Mouse (Mus musculus) neural tube, embryonic 13.5 days (tissue): ENCODE measurements around the gene Prkcb. TPM values are rescaled to one million over a fixed set of nuclear protein-coding genes. Genes with fewer than 3 reads are reported as not detected.
A peak's percentile ranks its signal among the peaks of the same experiment; 100 is the strongest.
"Not testable (repeated sequence)": the region's sequence is repeated elsewhere in the genome, so short reads cannot be mapped to it uniquely, and the experiment has no call there.

Experiments used
- ATAC-seq: fragments of 200-750 bp; cut with Nextera tagmentation; 2 replicates; pipeline ENCODE4 v1.8.0; 2017; ENCODE audit warnings: low read depth, mild to moderate bottlenecking, moderate TSS enrichment, moderate library complexity
- H3K27ac ChIP-seq: fragments of 300-500 bp; sonication (generic); replicated peaks from 2 replicates; pipeline ENCODE4 v1.5.1; 2015; ENCODE audit warnings: moderate library complexity, mild to moderate bottlenecking, inconsistent platforms
- H3K27me3 ChIP-seq: fragments of 300-500 bp; sonication (generic); 2 replicates; pipeline ENCODE4 v1.6.1; 2015; ENCODE audit warnings: mild to moderate bottlenecking, inconsistent platforms
- H3K36me3 ChIP-seq: fragments of 300-500 bp; sonication (generic); 2 replicates; pipeline ENCODE4 v1.6.1; 2015; ENCODE audit warnings: mild to moderate bottlenecking, inconsistent platforms
- H3K4me1 ChIP-seq: fragments of 300-500 bp; sonication (generic); replicated peaks from 2 replicates; pipeline ENCODE4 v1.6.1; 2015; ENCODE audit warnings: inconsistent platforms
- H3K4me2 ChIP-seq: fragments of 300-500 bp; sonication (generic); 2 replicates; pipeline ENCODE4 v1.6.1; 2015; ENCODE audit warnings: inconsistent platforms, mild to moderate bottlenecking, moderate library complexity
- H3K4me3 ChIP-seq: fragments of 300-500 bp; sonication (generic); 2 replicates; pipeline ENCODE4 v1.5.1; 2015; ENCODE audit warnings: mild to moderate bottlenecking, inconsistent platforms
- H3K9ac ChIP-seq: fragments of 300-500 bp; sonication (generic); 2 replicates; pipeline ENCODE4 v1.6.1; 2015; ENCODE audit warnings: moderate library complexity, mild to moderate bottlenecking, inconsistent platforms
- H3K9me3 ChIP-seq: fragments of 300-500 bp; sonication (generic); 2 replicates; pipeline ENCODE4 v1.6.1; 2016; ENCODE audit warnings: inconsistent platforms
- WGBS: fragments of 180-500 bp; shearing (Covaris S2); methylation state at CpG from one replicate; pipeline ENCODE4 v1.1.7; 2015; 5-methylcytosine and 5-hydroxymethylcytosine counted together
- polyA plus RNA-seq: library from polyadenylated mRNA; unstranded; fragments of >200 nt; fragmentation: Nextera tagmentation; extraction: Ambion mirVana; gene quantifications from 2 replicates; pipeline ENCODE4 v1.2.1, GENCODE M21; 2015

Prkcb gene
- 52.9 and 60.9 TPM in 2 replicates for polyA plus RNA-seq

DNA sequence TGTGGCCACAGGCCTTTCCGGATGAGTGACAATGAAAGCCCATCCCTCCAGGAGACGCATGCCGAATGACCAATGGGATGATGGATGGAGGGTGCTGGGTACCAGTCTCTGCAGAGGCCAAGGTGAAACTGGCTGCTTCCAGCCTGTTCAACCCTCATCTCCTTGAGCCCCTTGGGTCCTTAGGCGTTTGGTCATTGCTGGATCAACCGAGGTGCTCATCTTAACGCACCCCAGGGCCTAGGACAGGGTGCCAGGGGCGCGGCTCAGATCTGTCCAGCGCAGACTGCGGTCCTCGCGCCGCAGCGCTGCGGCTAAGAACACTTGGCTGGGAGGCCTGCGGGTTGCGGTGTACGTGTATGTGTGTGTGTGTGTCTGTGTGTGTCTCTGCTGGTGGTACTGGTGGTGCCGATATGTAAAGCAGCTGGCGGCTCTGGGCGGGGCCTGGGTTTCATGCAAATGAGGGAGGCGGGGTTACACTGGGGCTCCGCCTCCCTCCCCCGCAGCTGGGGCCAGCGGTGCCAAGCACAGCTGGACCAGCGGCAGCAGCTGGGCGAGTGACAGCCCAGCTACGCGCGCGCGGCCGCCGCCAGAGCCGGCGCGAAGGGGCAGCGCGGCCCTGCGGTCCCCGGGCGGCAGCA, at the start of gene Prkcb:
Gene Prkcb, plus strand, starts transcription at position 147 of the 638 bp plus-strand sequence.
- H3K4me3 ChIP-seq, result peak within 1 kb of the TSS; percentile 67
- peak; percentile 91 for ATAC-seq
- H3K4me1 ChIP-seq, result peaks cover 25% of the 10 kb centered on the region
- peaks cover 56% of the 10 kb centered on the region for H3K27me3 ChIP-seq
- 3% methylated on average over 38 of the region's 42 CpGs for WGBS
- no peaks in the 10 kb centered on the region for H3K36me3 ChIP-seq
- peak within 1 kb of the TSS; percentile 85 for H3K4me2 ChIP-seq
- H3K27ac ChIP-seq, result peak within 1 kb of the TSS; percentile 42
- peak within 1 kb of the TSS; percentile 69 for H3K9ac ChIP-seq
- H3K9me3 ChIP-seq, result no peaks in the 10 kb centered on the region

GRCm38 (mm10) chr7:122238939-122239338, 49.6 kb upstream of the Prkcb start:
- H3K4me2 ChIP-seq, result no peak overlapping the region
- H3K4me3 ChIP-seq, result no peak overlapping the region
- no peak overlapping the region for H3K9ac ChIP-seq
- no peaks in the 10 kb centered on the region for H3K4me1 ChIP-seq
- WGBS, result 94% methylated on average over 2 of the region's 2 CpGs
- no peak for ATAC-seq
- H3K36me3 ChIP-seq, result no peaks in the 10 kb centered on the region
- no peaks in the 10 kb centered on the region for H3K27me3 ChIP-seq
- H3K27ac ChIP-seq, result no peak overlapping the region
- H3K9me3 ChIP-seq, result no peaks in the 10 kb centered on the region

DNA sequence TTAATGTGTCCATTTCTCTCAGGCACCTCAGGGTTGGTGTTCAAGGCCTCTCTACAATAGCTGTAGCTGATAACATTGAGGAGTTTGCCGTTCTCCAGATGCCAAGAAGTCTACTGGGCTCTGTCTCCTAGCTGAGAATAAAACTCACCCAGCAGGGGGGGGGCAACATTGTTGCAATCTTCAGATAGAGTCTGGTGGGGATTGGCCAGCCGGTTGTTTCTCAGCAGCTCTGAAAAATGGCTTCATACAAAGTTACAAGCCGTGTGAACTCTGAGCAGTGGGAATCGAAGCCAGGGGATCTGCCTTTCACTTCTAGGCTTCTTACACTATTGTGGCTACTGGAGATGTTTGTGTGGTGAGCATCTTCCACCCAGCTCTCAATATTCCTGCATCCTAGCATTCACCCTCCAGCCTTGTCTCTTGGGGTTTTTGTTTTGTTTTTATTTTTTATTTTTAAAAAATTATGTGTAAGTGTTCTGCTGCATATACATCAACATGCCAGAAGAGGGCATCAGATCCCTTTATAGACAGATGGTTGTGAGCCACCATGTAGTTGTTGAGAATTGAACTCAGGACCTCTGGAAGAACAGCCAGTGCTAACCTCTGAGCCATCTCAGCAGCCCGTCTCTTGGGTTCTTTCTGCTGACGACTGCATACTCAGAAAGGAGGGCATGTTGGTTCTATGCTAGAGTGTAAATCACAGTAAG, 48.0 kb upstream of the Prkcb start:
- 79% methylated on average over 6 of the region's 6 CpGs for WGBS
- Histone ChIP-seq H3K4me1 (no peaks in the 10 kb centered on the region), H3K9me3 (no peaks in the 10 kb centered on the region), H3K27me3 (no peaks in the 10 kb centered on the region), H3K27ac (no peak overlapping the region), H3K4me3 (no peak overlapping the region), H3K9ac (no peak overlapping the region), H3K36me3 (no peaks in the 10 kb centered on the region), H3K4me2 (no peak overlapping the region)
- no peak for ATAC-seq

- Histone ChIP-seq H3K4me3 (no peak overlapping the region), H3K36me3 (no peaks in the 10 kb centered on the region), H3K9me3 (no peaks in the 10 kb centered on the region), H3K4me2 (no peak overlapping the region), H3K27me3 (no peaks in the 10 kb centered on the region), H3K4me1 (no peaks in the 10 kb centered on the region), H3K27ac (no peak overlapping the region), H3K9ac (no peak overlapping the region)
- peak; percentile 40; the same call in 1 of the 2 replicates for ATAC-seq
- WGBS, result 61% methylated on average over 1 of the region's 1 CpGs
These were observed 46.3 kb upstream of the Prkcb start for GRCm38 (mm10) chr7:122242260-122242659.

- not testable (repeated sequence) for H3K9ac ChIP-seq
These were observed 45.8 kb upstream of the Prkcb start for GRCm38 (mm10) chr7:122242744-122243143.

GRCm38 (mm10) chr7:122244166-122244565, 44.4 kb upstream of the Prkcb start:
- ATAC-seq, result peak; percentile 82; the same call in 1 of the 2 replicates
- no peak overlapping the region for H3K4me2 ChIP-seq
- H3K4me3 ChIP-seq, result no peak overlapping the region
- no peaks in the 10 kb centered on the region for H3K36me3 ChIP-seq
- 0 out of 2 replicates have a peak overlapping the region, but pooled peaks have one; percentile 13 for H3K27ac ChIP-seq
- H3K4me1 ChIP-seq, result no peaks in the 10 kb centered on the region
- 39% methylated on average over 7 of the region's 7 CpGs for WGBS
- no peaks in the 10 kb centered on the region for H3K9me3 ChIP-seq
- H3K27me3 ChIP-seq, result no peaks in the 10 kb centered on the region
- H3K9ac ChIP-seq, result no peak overlapping the region

More at GRCm38 (mm10) chr7:122242744-122243143, 45.8 kb upstream of the Prkcb start:
- H3K27ac ChIP-seq, H3K9me3 ChIP-seq, H3K4me3 ChIP-seq, H3K4me2 ChIP-seq, H3K27me3 ChIP-seq, ATAC-seq, H3K36me3 ChIP-seq, H3K4me1 ChIP-seq: not testable (repeated sequence)

DNA sequence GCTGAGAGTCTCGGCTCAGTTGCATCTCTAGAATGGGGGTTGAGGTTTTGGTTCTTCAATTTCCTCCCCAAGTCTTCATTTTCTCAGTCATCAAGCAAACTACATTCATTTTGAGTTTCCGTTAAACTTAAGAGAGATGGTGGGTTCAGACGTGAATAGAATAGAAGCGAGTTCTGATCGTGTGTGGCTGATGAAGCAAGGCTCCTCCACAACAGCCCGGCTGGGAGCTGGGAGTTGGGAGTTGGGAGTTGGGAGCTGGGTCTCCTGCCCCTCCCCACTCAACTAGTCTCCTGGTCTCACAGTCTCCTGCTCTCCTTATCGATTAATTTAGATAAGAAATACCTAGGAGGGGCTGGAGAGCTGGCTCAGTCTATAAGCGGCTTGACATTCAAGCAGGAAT, 44.0 kb upstream of the Prkcb start:
- no peak overlapping the region for H3K4me3 ChIP-seq
- H3K27me3 ChIP-seq, result no peaks in the 10 kb centered on the region
- H3K27ac ChIP-seq, result 0 out of 2 replicates have a peak overlapping the region, but pooled peaks have one; percentile 13
- no peaks in the 10 kb centered on the region for H3K4me1 ChIP-seq
- H3K9me3 ChIP-seq, result no peaks in the 10 kb centered on the region
- H3K9ac ChIP-seq, result no peak overlapping the region
- no peak for ATAC-seq
- H3K4me2 ChIP-seq, result no peak overlapping the region
- H3K36me3 ChIP-seq, result no peaks in the 10 kb centered on the region
- WGBS, result 71% methylated on average over 8 of the region's 8 CpGs

GRCm38 (mm10) chr7:122245976-122246375, 42.6 kb upstream of the Prkcb start:
- Histone ChIP-seq H3K9me3 (no peaks in the 10 kb centered on the region), H3K4me1 (no peaks in the 10 kb centered on the region), H3K27ac (no peak overlapping the region), H3K9ac (no peak overlapping the region), H3K36me3 (no peaks in the 10 kb centered on the region), H3K27me3 (no peaks in the 10 kb centered on the region), H3K4me2 (no peak overlapping the region), H3K4me3 (no peak overlapping the region)
- ATAC-seq, result no peak
- 58% methylated on average over 5 of the region's 5 CpGs for WGBS

- no peak for ATAC-seq
These were observed 41.2 kb upstream of the Prkcb start for GRCm38 (mm10) chr7:122247254-122247864.

DNA sequence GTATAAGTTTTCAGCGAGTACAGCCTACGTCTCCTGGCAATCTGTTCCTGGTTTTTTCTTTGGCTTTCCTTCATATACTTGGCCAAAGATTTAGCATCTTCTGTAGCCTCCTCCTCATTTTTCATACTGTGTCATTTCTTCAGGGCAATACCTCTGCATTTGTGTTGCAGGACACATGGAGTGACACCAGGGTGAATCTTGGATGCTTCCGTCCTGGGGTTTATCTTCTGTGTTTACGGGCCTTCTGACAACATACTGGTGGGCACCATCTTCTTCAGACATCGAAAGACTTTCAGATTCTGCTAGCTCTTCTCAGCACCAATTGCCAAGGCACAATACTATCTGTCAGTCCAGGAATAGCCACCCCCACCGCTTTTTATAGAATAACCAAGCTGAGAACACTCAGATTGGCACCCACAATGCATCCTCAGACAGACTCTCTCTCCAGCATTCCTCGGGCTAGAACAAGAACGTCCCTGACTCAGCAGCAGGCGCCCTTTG, 39.2 kb upstream of the Prkcb start:
- no peak overlapping the region for H3K4me2 ChIP-seq
- no peaks in the 10 kb centered on the region for H3K27me3 ChIP-seq
- H3K9me3 ChIP-seq, result no peaks in the 10 kb centered on the region
- no peak overlapping the region for H3K9ac ChIP-seq
- 87% methylated on average over 9 of the region's 9 CpGs for whole genome bisulfite sequencing
- no peaks in the 10 kb centered on the region for H3K4me1 ChIP-seq
- no peak for ATAC-seq
- no peak overlapping the region for H3K4me3 ChIP-seq
- no peak overlapping the region for H3K27ac ChIP-seq
- no peaks in the 10 kb centered on the region for H3K36me3 ChIP-seq

More at GRCm38 (mm10) chr7:122247254-122247864, 41.2 kb upstream of the Prkcb start:
- WGBS, result 74% methylated on average over 10 of the region's 10 CpGs
- Histone ChIP-seq H3K4me1 (no peaks in the 10 kb centered on the region), H3K4me2 (no peak overlapping the region), H3K27ac (no peak overlapping the region), H3K9ac (no peak overlapping the region), H3K4me3 (no peak overlapping the region), H3K36me3 (no peaks in the 10 kb centered on the region), H3K27me3 (no peaks in the 10 kb centered on the region), H3K9me3 (no peaks in the 10 kb centered on the region)

DNA sequence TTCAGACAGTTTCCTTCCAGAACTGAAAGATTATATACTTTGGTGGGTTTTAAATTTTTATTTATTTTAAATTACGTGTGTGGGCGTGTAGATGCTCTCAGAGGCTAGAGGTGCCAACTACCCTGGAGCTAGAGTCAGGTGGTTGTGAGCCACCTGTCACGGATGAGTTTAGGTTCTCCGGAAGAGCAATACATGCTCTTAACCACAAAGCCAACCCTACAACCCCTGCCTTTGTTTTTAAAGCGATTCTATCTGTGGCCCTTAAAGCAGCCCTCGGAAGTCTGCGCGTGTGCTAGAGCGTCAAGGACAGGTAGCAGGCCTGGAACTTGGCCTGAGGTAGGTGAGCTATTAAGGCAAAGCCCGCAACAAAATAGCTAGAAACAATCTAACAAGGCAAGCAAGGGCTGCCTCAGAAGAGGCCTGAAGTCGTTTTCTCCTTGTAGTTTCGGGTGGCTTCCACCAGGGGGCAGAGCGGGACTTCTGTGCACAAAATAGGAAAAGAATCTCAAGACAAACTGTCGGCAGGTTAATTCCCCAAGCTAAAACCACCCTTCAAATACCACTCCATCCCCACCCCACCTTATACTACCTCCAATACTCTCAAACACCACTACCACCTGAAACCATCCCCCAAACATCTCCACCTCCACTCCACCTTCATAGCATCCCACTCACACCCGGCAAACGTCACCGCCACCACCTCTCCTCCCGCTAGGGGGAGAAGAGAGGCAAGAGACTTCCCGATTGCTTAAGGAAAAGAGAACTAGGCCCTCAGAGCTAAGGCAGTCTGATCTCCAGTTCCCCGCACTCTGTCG, 37.1 kb upstream of the Prkcb start:
- peak; percentile 85 for ATAC-seq
- Histone ChIP-seq H3K4me1 (no peaks in the 10 kb centered on the region), H3K27ac (no peak overlapping the region), H3K9me3 (no peaks in the 10 kb centered on the region), H3K4me3 (no peak overlapping the region), H3K9ac (no peak overlapping the region), H3K27me3 (no peaks in the 10 kb centered on the region), H3K4me2 (peak overlapping the region; percentile 32), H3K36me3 (no peaks in the 10 kb centered on the region)
- 28% methylated on average over 21 of the region's 21 CpGs for WGBS
